Mouse (Mus musculus): Measurements from ENCODE around the gene Trio. TPM values are rescaled to one million over a fixed set of nuclear protein-coding genes. Genes with fewer than 3 reads are reported as not detected.
A peak's percentile ranks its signal among the peaks of the same experiment; 100 is the strongest.

The Trio gene
- polyA plus RNA-seq, 1 experiment from 2014 or later: 39.5 TPM

DNA sequence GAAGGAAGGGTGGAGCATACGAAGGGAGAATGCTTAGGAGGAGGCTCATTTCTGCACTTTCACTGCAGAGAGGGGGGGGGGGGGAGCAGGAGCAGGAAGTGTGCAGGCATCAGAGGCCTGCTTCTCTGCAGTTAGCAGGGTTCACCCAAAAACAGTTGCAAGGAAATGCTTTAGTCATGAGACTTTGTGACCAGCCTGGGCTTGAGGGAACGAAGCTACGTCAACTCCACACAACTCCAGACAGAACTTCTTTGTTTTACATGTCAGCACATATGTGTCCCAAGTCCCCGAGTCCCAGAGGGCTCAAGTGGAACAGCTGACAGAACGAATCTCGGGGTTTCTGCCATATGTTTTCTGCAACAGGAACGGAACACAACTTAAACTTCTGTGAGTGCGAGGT, 99.8 kb downstream of the Trio start:
- Histone ChIP-seq H3K27ac (no peak overlapping the region), H3K27me3 (no peaks in the 10 kb centered on the region), H3K36me3 (no peaks in the 10 kb centered on the region), H3K4me2 (no peak overlapping the region), H3K9ac (no peak overlapping the region), H3K9me3 (no peaks in the 10 kb centered on the region), H3K4me3 (no peak overlapping the region), H3K4me1 (replicated peaks) (peaks cover 67% of the 10 kb centered on the region)
- no peak for ATAC-seq (ENCODE audit: low FRiP score)
- WGBS: 44% methylated on average over 8 of the region's 8 CpGs

DNA sequence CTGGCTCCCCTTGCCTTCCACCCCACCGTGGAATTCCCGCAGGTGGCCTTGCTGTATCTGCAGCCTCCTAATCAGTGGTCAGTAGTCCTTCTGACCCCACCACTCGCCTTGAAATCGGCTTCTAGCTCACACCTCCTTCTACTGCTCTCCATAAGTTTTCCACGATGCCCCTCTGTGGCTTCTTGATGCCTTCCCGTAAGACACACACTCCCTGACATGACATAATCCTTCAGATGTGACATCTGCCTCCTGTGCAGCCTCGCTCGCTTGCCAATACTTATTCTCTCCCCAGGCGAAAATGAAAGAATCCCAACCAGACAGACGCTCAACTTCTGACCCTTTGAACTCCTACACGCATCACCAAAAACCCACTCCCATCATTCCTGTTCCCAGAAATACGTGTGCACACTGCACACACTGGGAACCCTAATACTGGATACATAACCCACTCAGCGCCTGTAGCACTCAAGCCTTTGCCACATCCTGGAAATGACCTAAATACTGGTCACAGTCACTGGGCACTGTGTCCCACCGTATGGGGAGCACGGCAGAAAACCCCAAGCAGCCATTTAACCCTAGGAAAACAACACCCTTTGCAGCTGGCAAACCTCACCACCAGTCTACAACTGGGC, 100.5 kb downstream of the Trio start:
- H3K27ac ChIP-seq: peak overlapping the region; percentile 53
- peaks cover 65% of the 10 kb centered on the region for H3K4me1 ChIP-seq (replicated peaks)
- 24% methylated on average over 15 of the region's 15 CpGs for WGBS
- H3K9me3 ChIP-seq: no peaks in the 10 kb centered on the region
- H3K4me3 ChIP-seq: no peak overlapping the region
- H3K36me3 ChIP-seq: no peaks in the 10 kb centered on the region
- ATAC-seq (ENCODE audit: low FRiP score): no peak
- H3K4me2 ChIP-seq: peak overlapping the region; percentile 9; the same call in 1 of the 2 replicates
- H3K9ac ChIP-seq: peak overlapping the region; percentile 53
- H3K27me3 ChIP-seq: no peaks in the 10 kb centered on the region

DNA sequence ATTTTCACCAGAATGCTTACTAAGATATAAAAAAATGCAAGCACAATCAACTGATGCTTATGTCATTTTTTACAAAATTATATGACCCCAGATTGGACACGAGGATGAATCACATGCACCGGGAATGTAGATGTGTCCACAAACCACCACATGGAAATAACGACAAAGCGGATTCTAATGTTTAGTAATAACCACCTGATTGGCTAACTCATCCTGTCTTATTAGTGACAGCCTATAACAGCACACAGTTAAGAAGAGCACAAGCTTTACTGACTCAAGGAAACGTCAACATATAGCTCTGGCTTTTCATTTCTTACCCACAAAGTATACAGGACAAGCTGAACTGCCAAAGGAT, 101.7 kb downstream of the Trio start:
- peak overlapping the region; percentile 85 for H3K27ac ChIP-seq
- peak overlapping the region; percentile 56 for H3K4me2 ChIP-seq
- H3K4me3 ChIP-seq: peak overlapping the region; percentile 33
- H3K9me3 ChIP-seq: no peaks in the 10 kb centered on the region
- H3K27me3 ChIP-seq: no peaks in the 10 kb centered on the region
- H3K9ac ChIP-seq: peak overlapping the region; percentile 65
- peaks cover 73% of the 10 kb centered on the region for H3K4me1 ChIP-seq (replicated peaks)
- peak; percentile 47 for ATAC-seq (ENCODE audit: low FRiP score)
- 21% methylated on average over 5 of the region's 5 CpGs for WGBS
- H3K36me3 ChIP-seq: no peaks in the 10 kb centered on the region

- Histone ChIP-seq H3K36me3 (no peaks in the 10 kb centered on the region), H3K27ac (peak overlapping the region; percentile 85), H3K4me2 (peak overlapping the region; percentile 56), H3K9ac (peak overlapping the region; percentile 65), H3K9me3 (no peaks in the 10 kb centered on the region), H3K27me3 (no peaks in the 10 kb centered on the region), H3K4me1 (replicated peaks) (peaks cover 78% of the 10 kb centered on the region), H3K4me3 (peak overlapping the region; percentile 33)
- 11% methylated on average over 21 of the region's 21 CpGs for WGBS
- ATAC-seq (ENCODE audit: low FRiP score): peak; percentile 92
These were observed 102.2 kb downstream of the Trio start for GRCm38 (mm10) chr15:27923280-27923986.

- Histone ChIP-seq H3K9me3 (no peaks in the 10 kb centered on the region), H3K4me1 (replicated peaks) (peaks cover 65% of the 10 kb centered on the region), H3K27ac (no peak overlapping the region), H3K4me2 (no peak overlapping the region), H3K9ac (no peak overlapping the region), H3K36me3 (peaks cover 10% of the 10 kb centered on the region), H3K4me3 (no peak overlapping the region), H3K27me3 (no peaks in the 10 kb centered on the region)
- 68% methylated on average over 3 of the region's 3 CpGs for WGBS
- ATAC-seq (ENCODE audit: low FRiP score): no peak
These were observed 104.9 kb downstream of the Trio start for GRCm38 (mm10) chr15:27920751-27921150.

DNA sequence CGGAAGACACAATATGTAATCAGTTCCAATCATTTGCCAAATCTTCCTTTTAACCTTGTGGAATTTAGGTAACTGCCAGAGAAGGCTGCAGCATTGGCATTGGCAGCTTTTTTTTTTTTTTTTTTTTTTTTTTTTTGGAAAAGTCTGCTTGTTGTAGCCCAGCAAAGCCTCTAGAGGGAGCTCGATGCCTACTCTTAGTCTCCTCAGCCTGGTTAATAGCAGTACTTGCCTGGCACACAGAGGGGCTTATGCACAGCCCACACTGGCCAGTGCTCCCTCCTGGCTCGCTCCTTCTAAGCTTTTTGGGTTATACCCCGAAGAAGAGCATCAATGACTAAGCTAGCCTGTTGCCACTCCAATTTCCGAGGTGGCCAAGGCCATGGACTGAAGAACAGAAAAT, 106.1 kb downstream of the Trio start:
- peaks cover 53% of the 10 kb centered on the region for H3K4me1 ChIP-seq (replicated peaks)
- H3K4me3 ChIP-seq: no peak overlapping the region
- H3K27ac ChIP-seq: no peak overlapping the region
- 19% methylated on average over 5 of the region's 5 CpGs for WGBS
- H3K9me3 ChIP-seq: no peaks in the 10 kb centered on the region
- H3K9ac ChIP-seq: no peak overlapping the region
- peaks cover 10% of the 10 kb centered on the region for H3K36me3 ChIP-seq
- peak; percentile 62 for ATAC-seq (ENCODE audit: low FRiP score)
- H3K4me2 ChIP-seq: no peak overlapping the region
- H3K27me3 ChIP-seq: no peaks in the 10 kb centered on the region

- H3K9ac ChIP-seq: 0 out of 2 replicates have a peak overlapping the region, but pooled peaks have one; percentile 47
- no peak overlapping the region for H3K4me2 ChIP-seq
- no peak overlapping the region for H3K4me3 ChIP-seq
- H3K27ac ChIP-seq: no peak overlapping the region
- H3K27me3 ChIP-seq: no peaks in the 10 kb centered on the region
- H3K4me1 ChIP-seq (replicated peaks): peaks cover 48% of the 10 kb centered on the region
- ATAC-seq (ENCODE audit: low FRiP score): no peak
- H3K36me3 ChIP-seq: peaks cover 10% of the 10 kb centered on the region
- no peaks in the 10 kb centered on the region for H3K9me3 ChIP-seq
- WGBS: 82% methylated on average over 9 of the region's 9 CpGs
These were observed 106.8 kb downstream of the Trio start for GRCm38 (mm10) chr15:27918798-27919197.

DNA sequence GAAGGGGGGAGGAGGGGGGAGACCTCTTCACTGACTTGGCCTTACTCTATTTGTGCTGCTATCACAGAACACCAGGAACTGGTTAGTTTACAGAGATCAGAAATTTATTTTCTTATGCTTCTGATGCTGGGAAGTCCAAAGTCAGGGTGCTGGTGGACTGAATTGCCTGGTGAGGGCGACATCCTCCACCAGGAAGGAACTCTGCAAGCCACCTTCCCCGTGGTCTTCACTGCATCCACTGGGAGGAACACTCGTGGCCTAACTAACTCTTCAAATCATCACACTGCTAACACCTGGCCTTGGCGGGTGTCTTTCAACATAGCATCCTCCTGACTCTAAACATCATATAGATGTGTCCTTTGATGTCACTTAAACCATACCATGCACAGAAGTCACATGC, 109.4 kb downstream of the Trio start:
- WGBS: 65% methylated on average over 4 of the region's 4 CpGs

GRCm38 (mm10) chr15:27913013-27913412, 112.6 kb downstream of the Trio start:
- H3K9ac ChIP-seq: no peak overlapping the region
- H3K4me2 ChIP-seq: no peak overlapping the region
- peaks cover 24% of the 10 kb centered on the region for H3K36me3 ChIP-seq
- no peak for ATAC-seq (ENCODE audit: low FRiP score)
- no peaks in the 10 kb centered on the region for H3K27me3 ChIP-seq
- H3K9me3 ChIP-seq: no peaks in the 10 kb centered on the region
- WGBS: 73% methylated on average over 3 of the region's 3 CpGs
- H3K4me3 ChIP-seq: no peak overlapping the region
- no peak overlapping the region for H3K27ac ChIP-seq
- H3K4me1 ChIP-seq (replicated peaks): 0 out of 2 replicates have a peak, but pooled peaks cover 14% of the 10 kb centered on the region

More for the DNA sequence above, 109.4 kb downstream of the Trio start:
- Histone ChIP-seq H3K9me3 (no peaks in the 10 kb centered on the region), H3K4me3 (no peak overlapping the region), H3K4me1 (replicated peaks) (peaks cover 24% of the 10 kb centered on the region), H3K9ac (no peak overlapping the region), H3K27ac (no peak overlapping the region), H3K4me2 (no peak overlapping the region), H3K27me3 (no peaks in the 10 kb centered on the region), H3K36me3 (peaks cover 24% of the 10 kb centered on the region)
- ATAC-seq (ENCODE audit: low FRiP score): no peak

DNA sequence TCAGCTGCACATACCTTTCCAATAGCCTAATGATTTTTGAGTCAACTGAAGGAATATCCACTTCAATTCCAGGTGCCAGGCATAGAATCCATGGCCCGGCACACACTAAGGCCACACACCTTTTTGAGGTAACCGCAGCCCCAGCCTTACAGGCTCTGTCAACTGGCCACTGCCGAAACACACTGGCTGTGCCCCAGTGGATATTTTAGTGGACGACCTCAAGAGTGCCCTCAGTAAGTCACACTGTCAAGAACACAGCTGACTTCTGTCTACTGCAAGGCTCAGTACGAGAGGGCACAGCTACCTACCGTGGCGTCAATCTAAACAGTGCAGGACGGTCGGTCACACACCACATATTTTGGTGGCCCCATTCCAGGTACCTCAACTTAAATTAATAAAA, 114.5 kb downstream of the Trio start:
- Histone ChIP-seq H3K36me3 (peaks cover 13% of the 10 kb centered on the region; the same call in 1 of the 2 replicates), H3K27me3 (no peaks in the 10 kb centered on the region), H3K4me1 (replicated peaks) (peaks cover 31% of the 10 kb centered on the region), H3K9ac (no peak overlapping the region), H3K4me2 (no peak overlapping the region), H3K9me3 (no peaks in the 10 kb centered on the region), H3K4me3 (no peak overlapping the region), H3K27ac (no peak overlapping the region)
- no peak for ATAC-seq (ENCODE audit: low FRiP score)
- WGBS: 93% methylated on average over 9 of the region's 9 CpGs

DNA sequence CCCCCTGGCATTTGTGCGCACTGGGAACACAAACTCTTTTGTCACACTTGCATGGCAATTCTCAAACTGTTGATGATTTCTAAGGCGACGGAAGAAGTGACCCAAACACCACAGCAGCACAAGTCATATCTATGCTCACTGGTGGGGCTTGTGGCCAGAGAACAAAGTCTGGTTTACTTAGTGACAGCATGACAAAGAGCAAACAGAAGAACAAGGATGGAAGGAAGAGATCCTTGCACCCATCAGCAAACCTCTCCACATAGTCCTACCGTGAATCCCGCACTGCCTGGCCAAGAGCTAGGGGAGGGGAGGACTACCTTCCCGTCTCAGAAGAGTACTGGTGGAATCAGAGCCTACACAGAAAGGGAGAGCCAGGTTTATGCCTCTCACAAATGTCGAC, 115.5 kb downstream of the Trio start:
- ATAC-seq (ENCODE audit: low FRiP score): no peak
- Histone ChIP-seq H3K4me1 (replicated peaks) (peaks cover 38% of the 10 kb centered on the region), H3K4me3 (no peak overlapping the region), H3K27me3 (no peaks in the 10 kb centered on the region), H3K9me3 (no peaks in the 10 kb centered on the region), H3K9ac (no peak overlapping the region), H3K27ac (no peak overlapping the region), H3K4me2 (no peak overlapping the region), H3K36me3 (peaks cover 14% of the 10 kb centered on the region)
- 80% methylated on average over 7 of the region's 7 CpGs for WGBS

- Histone ChIP-seq H3K27me3 (no peaks in the 10 kb centered on the region), H3K36me3 (peaks cover 19% of the 10 kb centered on the region), H3K4me3 (no peak overlapping the region), H3K9me3 (no peaks in the 10 kb centered on the region), H3K4me2 (no peak overlapping the region), H3K4me1 (replicated peaks) (peaks cover 58% of the 10 kb centered on the region), H3K27ac (no peak overlapping the region), H3K9ac (no peak overlapping the region)
- ATAC-seq (ENCODE audit: low FRiP score): no peak; the same call in 1 of the 2 replicates
- WGBS: 61% methylated on average over 5 of the region's 5 CpGs
These were observed 118.0 kb downstream of the Trio start for GRCm38 (mm10) chr15:27907649-27908048.

GRCm38 (mm10) chr15:27906409-27906808, 119.2 kb downstream of the Trio start:
- Histone ChIP-seq H3K9me3 (no peaks in the 10 kb centered on the region), H3K27ac (0 out of 2 replicates have a peak overlapping the region, but pooled peaks have one; percentile 4), H3K4me3 (no peak overlapping the region), H3K4me2 (no peak overlapping the region), H3K4me1 (replicated peaks) (peaks cover 66% of the 10 kb centered on the region), H3K27me3 (no peaks in the 10 kb centered on the region), H3K36me3 (peaks cover 14% of the 10 kb centered on the region), H3K9ac (no peak overlapping the region)
- ATAC-seq (ENCODE audit: low FRiP score): no peak
- 76% methylated on average over 4 of the region's 4 CpGs for WGBS
